Mouse (Mus musculus): ENCODE results near the gene Tmem273. TPM values are rescaled to one million over a fixed set of nuclear protein-coding genes. Genes with fewer than 3 reads are reported as not detected.

The Tmem273 gene
- polyA plus RNA-seq, 1 experiment from 2014 or later, result 2.4 TPM

DNA sequence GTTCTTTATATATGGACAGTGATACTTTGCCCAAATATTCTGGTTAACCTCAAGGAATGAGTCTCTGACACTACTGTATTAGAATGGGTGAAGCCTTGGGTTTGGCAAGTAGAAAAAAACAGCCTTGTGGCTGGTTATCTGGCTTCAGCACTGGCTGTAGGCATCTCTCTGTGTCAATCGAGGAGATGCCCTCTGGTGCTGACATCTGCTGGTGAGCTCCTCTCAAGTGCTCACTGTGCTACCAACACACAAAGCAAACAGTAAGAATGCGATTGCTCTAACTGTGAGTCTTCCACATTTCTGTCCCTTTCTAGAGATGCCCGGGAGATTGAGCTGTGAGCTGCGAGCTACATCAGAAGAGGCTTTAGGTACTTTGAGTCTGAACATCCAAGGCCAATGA, 30.8 kb downstream of the Tmem273 start:
- Histone ChIP-seq H3K4me3 (ENCODE audit: low read depth, low read length) (no peak overlapping the region), H3K27me3 (replicated peaks; ENCODE audit: insufficient read depth, low read length) (no peaks in the 10 kb centered on the region), H3K9me3 (ENCODE audit: low read length) (no peaks in the 10 kb centered on the region), H3K36me3 (ENCODE audit: insufficient read depth, low read length) (no peaks in the 10 kb centered on the region), H3K27ac (ENCODE audit: low read length) (no peak overlapping the region), H3K4me2 (replicated peaks; ENCODE audit: low read depth, low read length) (no peak overlapping the region), H3K4me1 (ENCODE audit: insufficient read depth, low read depth, low read length) (no peaks in the 10 kb centered on the region), H3K9ac (replicated peaks; ENCODE audit: low read depth) (no peak overlapping the region)
- 59% methylated on average over 4 of the region's 4 CpGs for WGBS
- DNase-seq (ENCODE audit: low spot score), result no peak
- ATAC-seq, result no peak
- no peak for TF ChIP-seq EP300 (IDR thresholded peaks at IDR 0.05)
- TF ChIP-seq CTCF (IDR thresholded peaks at IDR 0.05), result peak; percentile 30; the same call in 1 of the 2 replicates

DNA sequence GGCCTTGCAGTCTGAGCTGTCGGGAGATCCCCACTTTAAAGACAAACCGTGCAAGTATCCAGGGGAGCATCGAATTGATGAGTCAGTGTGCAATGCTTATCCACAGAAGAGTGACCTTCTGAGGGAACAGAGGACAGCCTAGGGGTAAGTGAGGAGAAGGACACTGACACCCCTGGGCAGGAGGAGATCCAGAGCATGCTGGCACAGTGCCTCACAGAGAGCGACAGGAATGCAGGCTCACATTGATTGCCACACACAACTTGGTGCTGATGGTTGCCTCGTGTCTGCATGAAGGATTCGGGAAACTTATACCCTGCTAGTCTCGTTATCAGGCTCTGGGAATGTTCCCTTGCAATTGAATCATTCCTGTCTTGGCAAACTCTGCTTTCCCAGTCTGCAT, 31.5 kb downstream of the Tmem273 start:
- Histone ChIP-seq H3K9me3 (ENCODE audit: low read length) (no peaks in the 10 kb centered on the region), H3K27ac (ENCODE audit: low read length) (no peak overlapping the region), H3K4me1 (ENCODE audit: insufficient read depth, low read depth, low read length) (no peaks in the 10 kb centered on the region), H3K27me3 (replicated peaks; ENCODE audit: insufficient read depth, low read length) (no peaks in the 10 kb centered on the region), H3K9ac (replicated peaks; ENCODE audit: low read depth) (no peak overlapping the region), H3K4me3 (ENCODE audit: low read depth, low read length) (no peak overlapping the region), H3K4me2 (replicated peaks; ENCODE audit: low read depth, low read length) (no peak overlapping the region), H3K36me3 (ENCODE audit: insufficient read depth, low read length) (no peaks in the 10 kb centered on the region)
- DNase-seq (ENCODE audit: low spot score), result peak; percentile 81
- ATAC-seq, result peak; percentile 82
- WGBS, result 53% methylated on average over 7 of the region's 7 CpGs
- TF ChIP-seq EP300 (IDR thresholded peaks at IDR 0.05), result no peak; the same call in 1 of the 2 replicates
- peak; percentile 18; the same call in 1 of the 2 replicates for TF ChIP-seq CTCF (IDR thresholded peaks at IDR 0.05)

DNA sequence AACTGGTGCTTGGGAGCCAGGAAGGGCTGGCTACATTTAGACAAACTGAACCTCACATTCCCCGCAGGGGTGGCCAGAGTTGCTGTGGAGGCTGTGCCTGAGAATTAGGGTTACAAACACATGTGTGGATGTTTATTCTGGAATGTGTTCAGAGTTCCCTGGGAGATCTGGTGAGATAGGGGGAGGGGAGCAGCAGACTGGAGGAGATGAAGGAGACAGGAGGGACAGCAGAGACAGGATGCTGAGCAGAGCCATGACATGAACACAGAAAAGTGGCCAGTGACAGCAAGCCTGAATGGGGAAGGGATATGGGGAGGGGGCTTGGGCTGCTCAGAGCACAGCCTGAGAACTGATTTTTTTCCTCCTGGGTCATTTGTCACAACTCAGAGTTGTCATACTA, 33.5 kb downstream of the Tmem273 start:
- H3K36me3 ChIP-seq (ENCODE audit: insufficient read depth, low read length), result no peaks in the 10 kb centered on the region
- TF ChIP-seq EP300 (IDR thresholded peaks at IDR 0.05), result no peak
- TF ChIP-seq CTCF (IDR thresholded peaks at IDR 0.05), result no peak
- 30% methylated on average over 1 of the region's 1 CpGs for WGBS
- no peak overlapping the region for H3K9ac ChIP-seq (replicated peaks; ENCODE audit: low read depth)
- DNase-seq (ENCODE audit: low spot score) (no peak), ATAC-seq (no peak)
- H3K4me1 ChIP-seq (ENCODE audit: insufficient read depth, low read depth, low read length), result no peaks in the 10 kb centered on the region
- H3K27ac ChIP-seq (ENCODE audit: low read length), result no peak overlapping the region
- no peak overlapping the region for H3K4me2 ChIP-seq (replicated peaks; ENCODE audit: low read depth, low read length)
- H3K4me3 ChIP-seq (ENCODE audit: low read depth, low read length), result no peak overlapping the region
- H3K9me3 ChIP-seq (ENCODE audit: low read length), result no peaks in the 10 kb centered on the region
- no peaks in the 10 kb centered on the region for H3K27me3 ChIP-seq (replicated peaks; ENCODE audit: insufficient read depth, low read length)

DNA sequence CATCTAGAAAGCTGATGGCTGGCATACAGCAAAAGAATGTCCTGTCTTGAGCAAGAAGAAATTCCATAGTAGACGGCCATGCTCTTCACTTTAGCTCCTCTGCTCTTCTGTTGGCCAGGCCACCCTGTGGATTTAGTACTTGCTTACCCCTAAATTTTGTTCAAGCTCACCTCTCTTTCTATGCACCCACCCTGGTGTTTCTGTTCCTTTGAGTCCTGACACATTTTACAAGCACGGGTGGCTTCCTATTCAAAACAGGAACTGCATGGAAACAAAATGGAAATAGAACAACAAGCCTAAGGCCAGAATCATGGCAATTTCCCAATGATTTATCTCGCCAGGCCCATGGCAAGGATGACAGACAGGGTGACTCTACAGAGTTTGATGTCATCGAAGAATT, 37.0 kb downstream of the Tmem273 start:
- Histone ChIP-seq H3K27ac (ENCODE audit: low read length) (no peak overlapping the region), H3K9me3 (ENCODE audit: low read length) (no peaks in the 10 kb centered on the region), H3K4me1 (ENCODE audit: insufficient read depth, low read depth, low read length) (peaks cover 4% of the 10 kb centered on the region; the same call in 1 of the 2 replicates), H3K36me3 (ENCODE audit: insufficient read depth, low read length) (no peaks in the 10 kb centered on the region), H3K27me3 (replicated peaks; ENCODE audit: insufficient read depth, low read length) (no peaks in the 10 kb centered on the region), H3K9ac (replicated peaks; ENCODE audit: low read depth) (no peak overlapping the region), H3K4me3 (ENCODE audit: low read depth, low read length) (no peak overlapping the region), H3K4me2 (replicated peaks; ENCODE audit: low read depth, low read length) (no peak overlapping the region)
- no peak for TF ChIP-seq CTCF (IDR thresholded peaks at IDR 0.05)
- ATAC-seq (no peak), DNase-seq (ENCODE audit: low spot score) (no peak)
- WGBS, result 69% methylated on average over 4 of the region's 4 CpGs

DNA sequence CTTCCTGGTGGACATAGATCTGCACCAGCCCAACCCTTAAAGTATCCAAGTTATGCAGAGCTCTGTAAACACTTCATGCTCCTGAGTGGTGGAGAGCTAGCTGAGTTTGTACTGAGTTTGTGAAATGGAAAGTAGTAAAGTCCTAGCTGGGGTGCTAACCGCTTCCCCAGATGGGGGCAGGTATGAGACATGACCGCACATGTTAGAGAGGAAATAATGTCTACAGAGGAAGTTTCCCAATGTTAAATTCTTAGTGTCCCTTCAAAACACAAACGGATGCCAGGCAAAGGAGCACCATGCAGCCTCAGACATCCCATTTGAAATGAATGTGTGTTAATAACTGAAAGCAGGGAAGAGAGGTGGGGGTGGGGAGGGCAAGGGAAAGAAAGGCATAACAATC, 38.1 kb downstream of the Tmem273 start:
- ATAC-seq (no peak), DNase-seq (ENCODE audit: low spot score) (peak; percentile 52)
- peak; percentile 16; the same call in 1 of the 2 replicates for TF ChIP-seq CTCF (IDR thresholded peaks at IDR 0.05)
- TF ChIP-seq EP300 (IDR thresholded peaks at IDR 0.05), result no peak
- no peak overlapping the region for H3K4me3 ChIP-seq (ENCODE audit: low read depth, low read length)
- H3K9ac ChIP-seq (replicated peaks; ENCODE audit: low read depth), result no peak overlapping the region
- H3K4me1 ChIP-seq (ENCODE audit: insufficient read depth, low read depth, low read length), result peaks cover 4% of the 10 kb centered on the region; the same call in 1 of the 2 replicates
- H3K27me3 ChIP-seq (replicated peaks; ENCODE audit: insufficient read depth, low read length), result no peaks in the 10 kb centered on the region
- no peaks in the 10 kb centered on the region for H3K9me3 ChIP-seq (ENCODE audit: low read length)
- H3K36me3 ChIP-seq (ENCODE audit: insufficient read depth, low read length), result no peaks in the 10 kb centered on the region
- 30% methylated on average over 3 of the region's 3 CpGs for WGBS
- H3K27ac ChIP-seq (ENCODE audit: low read length), result peak overlapping the region; percentile 47; the same call in 1 of the 2 replicates
- H3K4me2 ChIP-seq (replicated peaks; ENCODE audit: low read depth, low read length), result no peak overlapping the region

DNA sequence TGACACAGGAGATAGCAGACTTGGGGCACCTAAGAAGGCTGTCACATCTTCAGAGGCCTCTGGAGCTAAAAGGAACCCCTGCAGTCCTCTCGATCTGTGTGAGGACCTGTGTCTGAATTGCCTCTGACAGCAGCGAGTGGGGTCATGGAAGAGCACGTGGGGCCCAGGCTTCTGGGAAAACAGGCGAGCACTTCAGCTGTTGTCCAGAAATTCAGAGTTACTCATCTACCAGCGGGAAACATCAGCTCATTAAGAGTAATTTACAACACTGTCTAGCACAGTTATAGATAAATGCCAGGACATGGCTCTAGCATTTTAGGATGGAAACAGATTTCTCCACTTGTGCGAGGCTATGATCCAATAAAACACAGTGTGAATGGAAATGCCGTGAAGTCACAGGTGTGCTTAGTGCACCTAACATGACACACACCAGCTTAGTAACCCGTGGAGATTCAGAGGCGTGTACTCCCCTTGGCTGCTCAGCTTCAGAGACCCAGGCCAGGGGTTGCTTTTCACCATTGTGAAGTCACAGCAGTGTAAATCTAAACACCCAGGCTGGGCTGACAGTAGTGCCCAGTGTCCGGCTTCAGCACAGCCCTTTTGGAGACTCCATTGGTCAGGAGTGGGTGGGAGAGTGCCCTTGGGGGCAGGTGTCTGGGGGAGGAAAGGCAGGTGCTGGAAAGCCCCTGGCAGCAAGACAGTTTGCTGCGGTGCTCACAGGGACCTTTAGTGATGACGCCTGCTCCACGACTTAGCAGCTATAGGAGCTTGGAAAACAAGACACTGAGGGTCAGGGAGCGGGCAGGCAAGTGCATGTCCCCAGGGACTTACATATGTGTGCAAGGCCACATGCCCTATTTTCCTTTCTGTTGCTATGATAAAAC, 38.7 kb downstream of the Tmem273 start:
- peak; percentile 66 for DNase-seq (ENCODE audit: low spot score)
- TF ChIP-seq EP300 (IDR thresholded peaks at IDR 0.05), result 0 out of 2 replicates have a peak, but pooled peaks have one; percentile 18
- TF ChIP-seq CTCF (IDR thresholded peaks at IDR 0.05), result no peak

More for the DNA sequence above, 38.7 kb downstream of the Tmem273 start:
- Histone ChIP-seq H3K36me3 (ENCODE audit: insufficient read depth, low read length) (no peaks in the 10 kb centered on the region), H3K4me1 (ENCODE audit: insufficient read depth, low read depth, low read length) (peaks cover 4% of the 10 kb centered on the region; the same call in 1 of the 2 replicates), H3K4me2 (replicated peaks; ENCODE audit: low read depth, low read length) (no peak overlapping the region), H3K27ac (ENCODE audit: low read length) (peak overlapping the region; percentile 78), H3K9ac (replicated peaks; ENCODE audit: low read depth) (no peak overlapping the region), H3K4me3 (ENCODE audit: low read depth, low read length) (no peak overlapping the region), H3K9me3 (ENCODE audit: low read length) (no peaks in the 10 kb centered on the region), H3K27me3 (replicated peaks; ENCODE audit: insufficient read depth, low read length) (no peaks in the 10 kb centered on the region)
- ATAC-seq, result peak; percentile 2; the same call in 1 of the 2 replicates
- 40% methylated on average over 14 of the region's 14 CpGs for WGBS
